Mouse (Mus musculus): ENCODE measurements around the gene Tmem200c.

The Tmem200c gene

GRCm38 (mm10) chr17:68890672-68891071 is 64.2 kb downstream of the Tmem200c start:
- in situ Hi-C loops (cut with MboI; ENCODE audit: low sequenced_read_pairs) = no loop called here

Data from CH12F3 (cell line).